Mouse (Mus musculus) spleen, postnatal 36 days (tissue): ENCODE results near the gene Gm10100.
"Not testable (repeated sequence)": the region's sequence is repeated elsewhere in the genome, so short reads cannot be mapped to it uniquely, and the experiment has no call there.

ENCODE experiments used
- DNase-seq, 2 experiments: peaks; one replicate each; pipeline ENCODE4 v3.0.0; 2022; ENCODE audit warnings: low spot score in 2 of 2, mixed read lengths in 1 of 2

Gm10100 gene

GRCm38 (mm10) chr10:77752312-77752711 lies 26.0 kb downstream of the Gm10100 start:
- DNase-seq, result not testable (repeated sequence)

- no peak for DNase-seq
Observed at GRCm38 (mm10) chr10:77753448-77753847, 27.2 kb downstream of the Gm10100 start.

GRCm38 (mm10) chr10:77759582-77759981 lies 33.3 kb downstream of the Gm10100 start, which contains the start of gene Gm3233:
TSS of gene Gm3233 (minus strand) at chr10:77759682.
- DNase-seq, result not testable (repeated sequence)

GRCm38 (mm10) chr10:77769727-77770126 lies 43.4 kb downstream of the Gm10100 start:
- no peak for DNase-seq

GRCm38 (mm10) chr10:77771225-77771624 lies 44.9 kb downstream of the Gm10100 start, which contains the start of gene Gm3238:
TSS of gene Gm3238 (minus strand) at chr10:77771325.
- DNase-seq, result not testable (repeated sequence)

- not testable (repeated sequence) for DNase-seq
Observed at GRCm38 (mm10) chr10:77772142-77772541, 45.9 kb downstream of the Gm10100 start.
